Mouse (Mus musculus) spleen, adult 2 months (tissue): Measurements from ENCODE around the gene Fam208b.

Source experiments
- CTCF ChIP-seq: fragments of 200-500 bp; IDR thresholded peaks from 2 replicates; pipeline ENCODE4 v1.5.1; 2011; ENCODE audit warnings: mild to moderate bottlenecking, inconsistent platforms; ENCODE audit not compliant: insufficient read depth, insufficient read length, insufficient replicate concordance; ENCODE audit errors: extremely low read depth
- POLR2A ChIP-seq: fragments of 200-500 bp; IDR thresholded peaks from 2 replicates; pipeline ENCODE4 v1.6.1; 2011; ENCODE audit warnings: low read depth, low read length, inconsistent platforms

- TF ChIP-seq POLR2A: no peak
- TF ChIP-seq CTCF: no peak
These were observed 87.4 kb downstream of the Fam208b start for GRCm38 (mm10) chr13:3523459-3523858.
